Mouse (Mus musculus) forebrain, embryonic 10.5 days (tissue): ENCODE measurements around the gene Olfr12. TPM values are rescaled to one million over a fixed set of nuclear protein-coding genes. Genes with fewer than 3 reads are reported as not detected.

ENCODE experiments used
- DNase-seq: peaks from one replicate; pipeline ENCODE4 v3.0.0-alpha.2; 2017; ENCODE audit warnings: low spot score; ENCODE audit errors: extremely low spot score
- H3K27ac ChIP-seq: fragments of 300-500 bp; sonication (generic); 2 replicates; pipeline ENCODE4 v1.5.1; 2016; ENCODE audit warnings: mild to moderate bottlenecking
- H3K27me3 ChIP-seq: fragments of 300-500 bp; sonication (generic); 2 replicates; pipeline ENCODE4 v1.6.1; 2016; ENCODE audit warnings: mild to moderate bottlenecking; ENCODE audit not compliant: poor library complexity, severe bottlenecking
- H3K36me3 ChIP-seq: fragments of 300-500 bp; sonication (generic); replicated peaks from 2 replicates; pipeline ENCODE4 v1.6.1; 2016; ENCODE audit warnings: mild to moderate bottlenecking, moderate library complexity
- H3K4me1 ChIP-seq: fragments of 300-500 bp; sonication (generic); 2 replicates; pipeline ENCODE4 v1.6.1; 2016
- H3K4me3 ChIP-seq: fragments of 300-500 bp; sonication (generic); 2 replicates; pipeline ENCODE4 v1.5.1; 2016; ENCODE audit warnings: mild to moderate bottlenecking, moderate library complexity
- H3K9me3 ChIP-seq: fragments of 300-500 bp; sonication (generic); 2 replicates; pipeline ENCODE4 v1.6.1; 2016; ENCODE audit warnings: mild to moderate bottlenecking, moderate library complexity
- WGBS: fragments of 180-500 bp; shearing (Covaris S2); methylation state at CpG from one replicate; pipeline ENCODE4 v1.1.7; 2016; 5-methylcytosine and 5-hydroxymethylcytosine counted together
- polyA plus RNA-seq: library from polyadenylated mRNA; unstranded; fragments of >200 nt; fragmentation: Nextera tagmentation; extraction: Ambion mirVana; gene quantifications from 2 replicates; pipeline ENCODE4 v1.2.1, GENCODE M21; 2016

Gene Olfr12
- polyA plus RNA-seq, 1 experiment from 2014 or later = not detected

DNA sequence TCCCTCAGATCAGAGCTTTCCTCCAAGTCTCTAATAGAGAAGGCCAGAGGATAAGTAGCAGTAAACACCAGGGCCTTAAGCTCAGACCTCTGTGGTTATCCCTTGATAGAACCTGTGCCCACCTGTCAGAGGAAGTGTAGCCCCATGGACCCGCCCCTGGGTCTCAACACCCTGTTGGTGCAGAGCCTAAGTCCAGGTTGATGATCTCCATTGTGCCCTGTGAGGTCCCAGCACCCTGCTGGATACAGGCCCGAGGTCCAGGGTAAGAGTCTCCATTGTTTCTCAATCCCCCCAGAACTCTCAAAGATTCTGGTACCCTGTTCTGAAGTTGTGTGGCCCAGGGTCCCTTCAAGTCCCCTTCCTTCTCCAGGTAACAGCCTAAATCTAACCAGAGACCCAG, 28.5 kb downstream of the Olfr12 start:
- 58% methylated on average over 2 of the region's 2 CpGs for WGBS
- Histone ChIP-seq H3K27me3 (peaks cover 18% of the 10 kb centered on the region; the same call in 1 of the 2 replicates), H3K36me3 (no peaks in the 10 kb centered on the region), H3K4me1 (peaks cover 29% of the 10 kb centered on the region), H3K9me3 (no peaks in the 10 kb centered on the region), H3K27ac (no peak overlapping the region), H3K4me3 (no peak overlapping the region)
- no peak for DNase-seq

DNA sequence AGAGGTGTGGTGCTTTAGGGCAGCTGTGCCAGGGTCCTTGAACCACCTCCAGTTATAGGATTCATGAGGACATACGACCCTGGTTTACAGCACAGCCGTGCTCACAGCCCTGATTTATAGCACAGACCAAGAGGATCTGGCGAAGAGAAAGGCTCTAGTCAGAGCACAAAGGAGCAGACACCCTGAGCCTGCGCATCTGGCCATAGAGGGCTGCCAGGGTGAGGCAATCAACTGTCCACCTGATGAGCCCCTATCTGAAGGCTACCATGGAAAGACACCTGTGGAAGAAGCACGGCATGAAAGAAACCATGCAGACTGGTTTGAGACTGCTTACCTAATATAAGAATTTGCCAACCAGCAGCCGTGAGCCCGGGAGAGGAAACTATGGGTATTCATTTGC, 29.0 kb downstream of the Olfr12 start:
- H3K4me3 ChIP-seq = no peak overlapping the region
- DNase-seq = no peak
- peaks cover 32% of the 10 kb centered on the region for H3K4me1 ChIP-seq
- 84% methylated on average over 7 of the region's 7 CpGs for WGBS
- no peaks in the 10 kb centered on the region for H3K36me3 ChIP-seq
- no peak overlapping the region for H3K27ac ChIP-seq
- H3K27me3 ChIP-seq = peaks cover 18% of the 10 kb centered on the region; the same call in 1 of the 2 replicates
- no peaks in the 10 kb centered on the region for H3K9me3 ChIP-seq

DNA sequence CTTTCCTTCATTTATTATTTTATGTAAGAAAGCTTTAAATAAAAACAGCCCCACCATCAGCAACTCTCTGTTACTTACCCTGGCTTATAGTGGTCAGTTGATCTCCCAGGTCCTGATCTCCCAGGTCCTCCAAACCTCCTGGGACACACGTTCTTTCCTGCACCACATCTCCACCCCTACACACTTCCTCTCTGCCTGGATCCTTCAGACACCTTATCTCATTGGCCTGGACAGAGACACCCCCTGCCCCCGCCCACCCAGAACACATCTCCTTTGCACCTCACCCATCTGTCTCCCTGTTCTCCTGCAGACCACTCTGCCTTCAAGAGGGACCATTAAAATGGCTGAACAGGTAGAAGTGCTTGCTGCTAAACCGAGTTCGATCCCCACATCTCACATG, 29.4 kb downstream of the Olfr12 start:
- Histone ChIP-seq H3K9me3 (no peaks in the 10 kb centered on the region), H3K4me3 (no peak overlapping the region), H3K27me3 (peaks cover 18% of the 10 kb centered on the region; the same call in 1 of the 2 replicates), H3K27ac (no peak overlapping the region), H3K36me3 (no peaks in the 10 kb centered on the region), H3K4me1 (peaks cover 34% of the 10 kb centered on the region)
- WGBS = 82% methylated on average over 4 of the region's 4 CpGs
- no peak for DNase-seq

DNA sequence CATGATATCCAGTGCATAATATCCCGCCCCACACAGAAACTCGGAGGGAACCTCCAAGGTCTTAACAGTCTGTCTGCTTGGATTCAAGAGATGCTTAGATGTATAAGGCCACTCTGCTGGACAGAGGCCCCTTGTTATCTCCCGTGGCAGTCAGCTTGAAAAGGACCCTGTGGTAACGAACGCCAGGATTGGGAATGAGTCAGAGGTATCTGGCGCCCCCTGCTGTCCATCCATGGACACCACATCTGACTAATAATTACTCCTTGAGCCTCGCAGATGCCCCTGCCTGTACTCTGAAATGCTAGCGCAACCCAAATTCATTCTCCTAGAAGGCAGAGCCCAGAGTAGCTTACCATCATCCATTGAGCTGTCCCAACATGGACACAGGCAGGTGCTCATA, 30.2 kb downstream of the Olfr12 start:
- WGBS = 7% methylated on average over 8 of the region's 8 CpGs
- peaks cover 28% of the 10 kb centered on the region for H3K4me1 ChIP-seq
- 0 out of 2 replicates have a peak overlapping the region, but pooled peaks have one; percentile 6 for H3K27ac ChIP-seq
- no peak overlapping the region for H3K4me3 ChIP-seq
- no peaks in the 10 kb centered on the region for H3K9me3 ChIP-seq
- no peaks in the 10 kb centered on the region for H3K36me3 ChIP-seq
- peak; percentile 84 for DNase-seq
- peaks cover 18% of the 10 kb centered on the region; the same call in 1 of the 2 replicates for H3K27me3 ChIP-seq

DNA sequence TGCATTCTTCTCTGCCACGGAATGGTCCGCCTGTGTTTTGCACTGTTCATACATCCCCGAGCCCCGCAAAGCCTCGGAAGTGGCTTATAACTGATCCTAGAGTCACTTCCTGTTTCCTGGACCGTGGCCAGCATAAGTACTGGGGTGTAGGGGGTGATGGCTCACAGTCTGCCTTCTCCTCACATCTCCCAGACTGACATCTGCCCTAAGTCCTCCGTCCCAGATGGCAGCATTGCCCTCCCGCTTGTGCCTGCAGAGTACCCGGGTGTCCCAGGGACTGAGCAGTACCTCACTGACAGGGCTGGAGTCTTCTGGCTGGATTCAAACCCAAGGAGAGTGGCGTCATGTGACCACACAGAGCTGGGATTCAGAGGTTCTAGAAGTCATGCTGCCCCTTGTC, 30.6 kb downstream of the Olfr12 start:
- no peak overlapping the region for H3K27ac ChIP-seq
- peaks cover 18% of the 10 kb centered on the region; the same call in 1 of the 2 replicates for H3K27me3 ChIP-seq
- H3K36me3 ChIP-seq = no peaks in the 10 kb centered on the region
- H3K4me3 ChIP-seq = no peak overlapping the region
- DNase-seq = no peak
- WGBS = 58% methylated on average over 10 of the region's 10 CpGs
- peaks cover 26% of the 10 kb centered on the region for H3K4me1 ChIP-seq
- no peaks in the 10 kb centered on the region for H3K9me3 ChIP-seq

DNA sequence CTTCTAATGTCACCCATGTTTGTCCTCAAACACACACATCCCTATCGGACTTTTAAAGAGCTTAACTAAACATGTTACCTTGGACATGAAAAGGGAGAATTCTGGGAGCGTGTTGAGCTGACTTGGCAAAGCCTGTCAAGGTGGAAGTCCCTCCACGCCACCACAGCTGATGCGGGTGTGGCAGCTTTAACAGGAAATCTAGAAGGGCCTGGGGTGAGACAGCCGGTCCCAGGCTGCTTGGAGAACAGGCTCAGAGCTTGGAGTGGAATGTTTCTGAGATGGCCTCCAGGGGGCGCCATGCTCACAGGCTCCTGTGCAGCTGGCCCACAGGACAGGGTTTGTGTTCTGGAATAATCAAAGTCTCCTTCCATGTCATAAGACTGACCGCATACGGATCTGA, 31.1 kb downstream of the Olfr12 start, which contains the start of gene Otos:
Gene Otos, minus strand, starts transcription at position 169 of the 400 bp plus-strand sequence.
- DNase-seq = peak; percentile 77
- Histone ChIP-seq H3K4me1 (peaks cover 26% of the 10 kb centered on the region), H3K27ac (0 out of 2 replicates have a peak within 1 kb of the TSS, but pooled peaks have one; percentile 6), H3K4me3 (no peak within 1 kb of the TSS), H3K27me3 (peaks cover 18% of the 10 kb centered on the region; the same call in 1 of the 2 replicates), H3K9me3 (no peaks in the 10 kb centered on the region), H3K36me3 (no peaks in the 10 kb centered on the region)
- WGBS = 35% methylated on average over 8 of the region's 8 CpGs

DNA sequence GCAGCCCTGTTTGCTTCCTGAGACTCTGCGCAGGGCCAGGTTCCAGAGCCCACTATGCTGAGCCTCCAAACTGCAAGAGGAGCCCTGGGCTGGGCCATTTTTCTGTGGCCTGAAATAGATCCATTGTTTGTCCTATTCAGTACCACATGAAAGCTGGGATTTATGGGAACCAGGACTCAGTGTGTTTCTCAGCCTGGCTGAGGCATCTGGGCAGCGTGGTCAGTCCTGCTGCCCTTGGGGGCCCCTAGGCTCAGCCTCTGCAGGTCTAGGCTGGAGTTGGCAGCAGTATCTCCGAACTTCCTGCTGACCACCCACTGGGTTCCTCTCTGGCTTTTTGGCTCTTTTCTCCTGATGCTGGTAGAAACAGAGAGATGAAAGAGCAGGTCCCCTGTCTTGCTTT, 33.9 kb downstream of the Olfr12 start:
- WGBS = 68% methylated on average over 3 of the region's 3 CpGs
- H3K9me3 ChIP-seq = no peaks in the 10 kb centered on the region
- no peak for DNase-seq

DNA sequence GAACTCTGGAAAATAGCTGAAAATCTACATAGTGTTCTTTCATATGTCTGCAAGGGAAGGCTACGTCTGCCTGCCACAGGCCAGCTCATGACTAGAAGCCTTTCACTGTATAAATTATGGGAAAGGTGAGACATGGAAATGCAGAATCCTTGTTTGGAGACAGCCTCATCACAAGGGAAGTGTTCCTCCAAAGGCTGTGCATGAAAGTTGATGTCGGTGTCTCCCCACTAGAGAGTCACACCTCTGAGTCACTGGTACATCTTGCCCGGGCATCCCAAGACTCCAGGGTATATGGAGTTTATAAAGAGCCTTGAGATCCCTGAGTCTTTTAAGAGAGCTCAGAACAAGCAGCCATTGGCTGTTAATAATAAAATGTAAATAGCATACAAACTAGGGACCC, 35.6 kb downstream of the Olfr12 start:
- peaks cover 17% of the 10 kb centered on the region for H3K4me1 ChIP-seq
- H3K9me3 ChIP-seq = no peaks in the 10 kb centered on the region
- H3K4me3 ChIP-seq = no peak overlapping the region
- H3K27ac ChIP-seq = no peak overlapping the region
- WGBS = 94% methylated on average over 3 of the region's 3 CpGs
- no peak for DNase-seq
- no peaks in the 10 kb centered on the region for H3K27me3 ChIP-seq
- no peaks in the 10 kb centered on the region for H3K36me3 ChIP-seq

More for the DNA sequence above, 33.9 kb downstream of the Olfr12 start:
- Histone ChIP-seq H3K4me1 (peaks cover 26% of the 10 kb centered on the region), H3K36me3 (no peaks in the 10 kb centered on the region), H3K4me3 (no peak overlapping the region), H3K27me3 (peaks cover 8% of the 10 kb centered on the region; the same call in 1 of the 2 replicates), H3K27ac (peak overlapping the region; percentile 54)

DNA sequence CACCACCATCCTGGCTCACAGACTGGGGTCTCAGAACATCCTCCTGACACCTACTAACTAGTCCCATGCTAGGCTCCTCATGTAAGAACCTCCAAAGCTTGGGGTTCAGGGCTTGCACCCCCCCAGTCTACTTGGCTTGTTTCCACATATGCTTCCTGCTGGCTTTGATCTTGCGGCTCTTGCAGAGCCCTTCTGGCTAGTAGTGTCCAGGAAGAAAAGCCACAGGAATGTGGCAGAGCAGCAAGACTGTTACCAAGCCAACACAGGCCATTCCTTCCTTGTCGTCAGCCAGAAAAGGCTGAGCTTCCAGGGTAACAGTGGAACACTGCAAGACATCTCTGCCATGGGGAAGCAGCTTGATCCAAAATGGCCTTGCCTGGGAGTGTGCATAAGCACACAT, 37.1 kb downstream of the Olfr12 start:
- WGBS = 72% methylated on average over 2 of the region's 2 CpGs
- no peak overlapping the region for H3K27ac ChIP-seq
- peaks cover 13% of the 10 kb centered on the region for H3K4me1 ChIP-seq
- no peaks in the 10 kb centered on the region for H3K27me3 ChIP-seq
- H3K4me3 ChIP-seq = no peak overlapping the region
- no peaks in the 10 kb centered on the region for H3K9me3 ChIP-seq
- no peaks in the 10 kb centered on the region for H3K36me3 ChIP-seq
- DNase-seq = no peak

DNA sequence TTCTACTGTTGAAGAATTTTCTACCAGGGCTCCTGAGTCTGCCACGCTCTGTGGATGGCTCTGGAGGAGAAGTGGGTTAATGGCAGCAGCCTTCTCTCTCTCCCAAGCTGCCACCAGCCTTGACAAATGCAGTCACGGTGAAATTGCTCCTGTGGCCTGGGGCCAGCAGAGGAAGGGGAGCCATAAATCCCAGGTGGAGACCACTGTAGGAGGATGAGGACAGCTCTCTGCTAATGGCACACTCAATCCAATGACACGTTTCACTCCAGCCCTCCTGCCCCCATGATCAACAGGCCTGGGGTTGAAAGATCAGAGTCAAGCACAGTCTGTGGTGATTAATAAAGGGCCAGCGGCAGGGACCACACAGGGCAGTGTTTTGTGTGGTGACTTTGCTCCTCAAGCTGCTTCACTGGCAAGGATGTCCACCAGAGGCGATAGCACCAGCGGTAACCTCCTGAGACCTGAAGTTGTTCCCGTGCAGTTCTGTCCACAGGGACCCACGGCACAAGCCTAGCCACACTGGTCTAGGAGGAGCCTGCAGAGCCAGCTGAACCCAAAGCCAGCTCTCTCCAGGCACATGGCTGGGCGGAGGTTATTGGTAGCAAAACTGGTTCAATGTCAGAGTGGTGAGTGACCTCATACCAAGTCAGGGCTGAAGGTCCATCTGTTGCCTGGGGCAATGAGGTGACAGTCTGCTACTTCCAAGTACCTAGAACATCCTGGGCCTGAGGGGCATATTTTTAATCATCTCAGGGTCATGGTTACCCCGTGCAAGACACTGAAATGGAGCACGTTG, 39.6 kb downstream of the Olfr12 start:
- H3K36me3 ChIP-seq = no peaks in the 10 kb centered on the region
- DNase-seq = no peak
- H3K9me3 ChIP-seq = no peaks in the 10 kb centered on the region
- no peak overlapping the region for H3K27ac ChIP-seq
- H3K4me3 ChIP-seq = no peak overlapping the region
- 86% methylated on average over 11 of the region's 11 CpGs for WGBS
- no peaks in the 10 kb centered on the region; the same call in 1 of the 2 replicates for H3K4me1 ChIP-seq
- H3K27me3 ChIP-seq = no peaks in the 10 kb centered on the region

DNA sequence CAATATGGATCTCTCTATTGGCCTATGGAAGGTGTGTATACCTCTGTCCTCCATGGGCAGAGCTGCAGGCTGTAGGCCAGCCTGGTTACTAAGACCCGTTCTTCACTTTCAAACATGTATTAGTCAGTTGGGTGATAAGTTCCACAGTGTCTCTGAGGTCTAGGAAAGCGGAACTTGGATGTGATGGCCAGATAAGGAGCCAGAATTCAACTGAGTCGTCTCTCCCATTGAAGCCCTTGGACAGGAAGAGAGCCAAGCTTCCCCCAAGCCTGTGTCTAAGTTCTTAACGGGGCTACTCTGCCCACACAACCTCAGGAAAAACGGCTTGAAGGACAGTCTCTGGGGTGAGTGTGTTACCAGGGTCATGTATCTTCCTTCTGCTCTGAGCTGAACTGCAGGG, 41.8 kb downstream of the Olfr12 start:
- no peaks in the 10 kb centered on the region for H3K27me3 ChIP-seq
- WGBS = 76% methylated on average over 5 of the region's 5 CpGs
- H3K4me3 ChIP-seq = no peak overlapping the region
- DNase-seq = no peak
- H3K27ac ChIP-seq = no peak overlapping the region
- H3K36me3 ChIP-seq = no peaks in the 10 kb centered on the region
- no peaks in the 10 kb centered on the region for H3K4me1 ChIP-seq
- H3K9me3 ChIP-seq = no peaks in the 10 kb centered on the region

DNA sequence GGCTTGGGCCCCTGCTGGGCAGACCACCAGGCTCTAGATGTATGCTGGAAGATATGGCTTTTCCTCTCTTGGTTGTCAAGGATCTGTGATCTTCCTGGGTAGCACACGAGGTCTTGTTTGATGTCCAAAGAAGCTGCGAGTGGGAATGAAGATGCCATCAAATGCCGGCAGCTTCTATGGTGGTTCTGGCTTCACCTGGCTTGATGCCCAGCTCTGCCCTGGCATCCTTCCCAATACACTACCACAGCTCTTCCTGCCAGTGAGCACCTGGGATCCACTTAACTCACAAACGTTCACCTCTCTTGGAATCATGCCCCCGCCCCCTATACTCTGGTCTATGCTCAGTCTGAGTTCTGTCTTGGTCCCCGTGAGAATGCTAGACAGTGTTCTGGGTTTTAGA, 49.5 kb downstream of the Olfr12 start:
- no peaks in the 10 kb centered on the region for H3K4me1 ChIP-seq
- H3K27ac ChIP-seq = no peak overlapping the region
- 92% methylated on average over 6 of the region's 6 CpGs for WGBS
- no peaks in the 10 kb centered on the region for H3K9me3 ChIP-seq
- DNase-seq = no peak
- H3K36me3 ChIP-seq = no peaks in the 10 kb centered on the region
- H3K27me3 ChIP-seq = no peaks in the 10 kb centered on the region
- no peak overlapping the region for H3K4me3 ChIP-seq

DNA sequence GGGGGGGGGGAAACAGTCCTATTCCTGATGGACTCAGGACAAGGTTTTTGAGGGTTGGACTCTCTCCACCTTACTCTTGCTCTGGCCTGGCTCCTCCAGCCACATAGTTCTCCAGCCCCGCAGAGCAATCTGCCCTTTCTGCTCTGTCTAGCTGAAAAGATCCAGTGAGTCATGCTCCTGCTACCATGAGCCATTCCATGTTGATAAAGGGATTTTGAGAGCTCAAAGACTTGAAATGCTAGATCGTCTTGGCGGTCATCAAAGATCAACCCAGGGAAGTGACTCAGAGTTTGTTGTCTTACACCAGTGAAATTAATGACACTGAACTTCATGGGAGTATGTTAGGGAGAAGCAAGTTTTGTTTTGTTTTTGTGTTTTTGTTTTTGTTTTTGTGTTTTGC, 51.8 kb downstream of the Olfr12 start:
- no peak overlapping the region for H3K27ac ChIP-seq
- H3K36me3 ChIP-seq = no peaks in the 10 kb centered on the region
- 89% methylated on average over 3 of the region's 3 CpGs for WGBS
- H3K9me3 ChIP-seq = no peaks in the 10 kb centered on the region
- H3K4me3 ChIP-seq = no peak overlapping the region
- DNase-seq = no peak
- no peaks in the 10 kb centered on the region for H3K27me3 ChIP-seq
- no peaks in the 10 kb centered on the region for H3K4me1 ChIP-seq
